Mouse (Mus musculus) layer of hippocampus, adult 18-20 months (tissue): ENCODE data around the gene Adh6a. TPM values are rescaled to one million over a fixed set of nuclear protein-coding genes. Genes with fewer than 3 reads are reported as not detected.
"Not testable (repeated sequence)": the region's sequence is repeated elsewhere in the genome, so short reads cannot be mapped to it uniquely, and the experiment has no call there.

ENCODE experiments used
- DNase-seq, 2 experiments: peaks; one replicate each; pipeline ENCODE4 v3.0.0; 2022; ENCODE audit warnings: low spot score in 2 of 2
- total RNA-seq, 2 experiments: library from RNA; stranded (reverse); gene quantifications; 2 replicates each; pipeline ENCODE4 v1.2.3; 2021

Adh6a gene
- total RNA-seq, 2 experiments from 2014 or later = not detected

- DNase-seq = no peak
Measured at GRCm38 (mm10) chr3:138316908-138317472, 3.9 kb downstream of the Adh6a start.

- DNase-seq = no peak
Measured at GRCm38 (mm10) chr3:138325001-138325400, 11.9 kb downstream of the Adh6a start.

GRCm38 (mm10) chr3:138325466-138325865 is 12.4 kb downstream of the Adh6a start:
- no peak for DNase-seq

- DNase-seq = no peak
Measured at GRCm38 (mm10) chr3:138333910-138334309, 20.8 kb downstream of the Adh6a start.

DNA sequence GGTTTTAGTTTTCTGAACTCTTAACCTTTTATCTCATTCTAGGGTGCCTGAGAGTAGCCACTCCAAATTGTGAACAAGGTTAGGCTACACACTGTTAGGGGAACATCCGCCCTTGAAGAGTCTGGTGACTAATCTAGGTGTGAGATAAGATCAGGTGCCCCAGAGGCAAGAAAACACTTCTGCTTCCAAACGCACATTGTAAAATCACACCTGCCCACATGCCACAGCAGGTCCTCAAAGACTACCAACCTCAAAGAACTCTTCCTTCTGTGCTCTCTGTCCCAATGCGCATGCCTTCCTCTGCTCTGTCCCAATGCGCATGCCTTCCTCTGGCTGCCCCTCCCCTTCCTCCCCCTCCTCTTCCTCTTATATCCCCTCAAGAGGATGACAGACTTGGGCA is 21.2 kb downstream of the Adh6a start:
- no peak for DNase-seq

GRCm38 (mm10) chr3:138335566-138335965 is 22.5 kb downstream of the Adh6a start:
- no peak for DNase-seq

GRCm38 (mm10) chr3:138336104-138336754 is 23.1 kb downstream of the Adh6a start:
- no peak for DNase-seq

DNA sequence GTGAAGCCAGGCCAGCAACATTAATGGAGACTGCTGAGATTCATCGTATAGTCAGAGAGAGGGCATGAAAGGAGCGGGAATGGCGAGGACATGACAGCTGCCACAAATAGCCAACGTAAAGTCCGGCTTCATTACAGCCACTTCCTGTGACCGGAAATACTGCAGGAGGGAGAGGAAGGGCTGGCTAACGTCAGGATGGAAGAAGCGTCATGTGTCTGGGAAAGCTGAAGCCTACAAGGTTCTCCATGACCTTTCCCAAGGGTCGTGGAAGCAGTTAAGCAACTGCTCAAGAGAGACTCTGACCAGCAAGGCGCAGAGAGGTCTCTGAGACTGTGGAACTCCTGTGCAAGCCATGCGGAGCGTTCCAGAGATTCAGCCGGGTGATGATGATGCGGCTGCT is 28.4 kb downstream of the Adh6a start, which contains the start of gene Adh6b:
Gene Adh6b (plus strand): TSS at position 305 of the 400 bp plus-strand sequence.
- DNase-seq = no peak

DNA sequence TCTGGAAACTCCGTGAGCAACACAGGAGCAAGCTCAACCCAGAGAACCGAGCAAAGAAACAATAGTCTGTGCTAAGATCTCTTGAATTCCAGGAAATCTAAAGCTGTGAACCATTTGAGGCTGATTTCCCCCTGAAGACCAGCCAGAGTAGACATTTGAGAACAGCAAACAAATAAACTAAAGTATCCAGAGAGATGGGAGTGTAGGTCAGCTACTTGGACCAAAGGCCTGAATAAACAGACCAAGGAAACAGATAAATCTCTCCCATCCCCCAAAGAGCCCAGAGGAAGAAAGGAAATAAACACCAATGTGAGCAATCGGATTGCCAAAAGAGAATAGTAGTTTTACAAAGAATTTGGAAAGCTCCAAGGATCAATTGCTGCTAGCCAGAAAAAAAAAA is 34.0 kb downstream of the Adh6a start:
- DNase-seq = no peak

GRCm38 (mm10) chr3:138352012-138352809 is 39.1 kb downstream of the Adh6a start:
- DNase-seq = no peak

- DNase-seq = no peak
Measured at GRCm38 (mm10) chr3:138358856-138359255, 45.8 kb downstream of the Adh6a start.

DNA sequence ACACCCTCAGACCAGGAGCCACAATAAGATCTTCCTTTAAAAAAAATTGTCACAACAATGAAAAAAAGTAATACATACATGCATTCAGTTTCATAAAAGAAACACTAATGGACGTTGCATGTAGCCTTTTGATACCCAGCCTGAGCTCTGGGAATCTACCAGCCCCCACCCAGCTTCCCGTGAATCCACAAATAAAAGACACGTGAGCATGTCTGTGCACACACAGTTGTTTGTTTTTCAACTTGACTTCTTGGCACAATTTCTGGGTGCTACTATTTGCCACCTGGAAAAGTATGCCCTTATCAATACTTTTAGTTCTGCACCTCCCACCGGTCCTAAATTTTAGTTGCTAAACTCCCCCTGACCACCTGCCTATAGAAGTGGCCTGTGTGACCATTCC is 47.6 kb downstream of the Adh6a start:
- no peak for DNase-seq

- DNase-seq = no peak
Measured at GRCm38 (mm10) chr3:138362920-138363319, 49.8 kb downstream of the Adh6a start.

- no peak for DNase-seq
Measured at GRCm38 (mm10) chr3:138366181-138366580, 53.1 kb downstream of the Adh6a start.

GRCm38 (mm10) chr3:138369546-138369945 is 56.5 kb downstream of the Adh6a start:
- no peak for DNase-seq

DNA sequence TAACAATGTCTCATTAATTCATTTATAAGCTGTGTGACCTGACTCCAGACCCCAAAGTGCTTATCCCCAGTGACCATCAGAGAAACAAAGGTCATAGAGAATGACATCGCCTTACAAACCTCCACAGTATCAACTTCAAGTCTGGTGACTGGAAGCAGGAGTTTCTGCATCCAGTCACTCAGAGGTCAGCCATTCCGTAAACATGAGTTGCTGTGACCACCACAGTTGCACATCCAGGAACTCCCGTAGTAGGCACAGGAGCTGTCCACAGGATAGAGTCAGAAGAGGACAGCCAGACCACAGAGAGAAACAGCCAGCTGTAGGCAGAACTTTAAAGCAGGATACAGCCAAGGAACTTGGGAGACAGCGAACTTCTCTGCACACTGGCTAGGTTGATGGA is 57.2 kb downstream of the Adh6a start:
- DNase-seq = not testable (repeated sequence)

GRCm38 (mm10) chr3:138373920-138374319 is 60.8 kb downstream of the Adh6a start:
- no peak for DNase-seq

GRCm38 (mm10) chr3:138375148-138375547 is 62.1 kb downstream of the Adh6a start:
- no peak for DNase-seq
